Mouse (Mus musculus) heart, adult 18-20 months (tissue): Measurements from ENCODE around the gene Gxylt2. TPM values are rescaled to one million over a fixed set of nuclear protein-coding genes. Genes with fewer than 3 reads are reported as not detected.

Experiments used
- DNase-seq, 2 experiments: peaks; one replicate each; pipeline ENCODE4 v3.0.0; 2021 to 2022; ENCODE audit warnings: mixed read lengths in 1 of 2
- total RNA-seq, 2 experiments: library from RNA; stranded (reverse); gene quantifications; 2 replicates each; pipeline ENCODE4 v1.2.3; 2021

The Gxylt2 gene
- total RNA-seq, 2 experiments from 2014 or later: 1.8 to 2.1 TPM

GRCm38 (mm10) chr6:100848682-100849375, 144.3 kb downstream of the Gxylt2 start:
- DNase-seq: peak in 1 of 2 experiments; percentile 14

GRCm38 (mm10) chr6:100850671-100851081, 146.1 kb downstream of the Gxylt2 start:
- DNase-seq: peak in 1 of 2 experiments; percentile 11

DNA sequence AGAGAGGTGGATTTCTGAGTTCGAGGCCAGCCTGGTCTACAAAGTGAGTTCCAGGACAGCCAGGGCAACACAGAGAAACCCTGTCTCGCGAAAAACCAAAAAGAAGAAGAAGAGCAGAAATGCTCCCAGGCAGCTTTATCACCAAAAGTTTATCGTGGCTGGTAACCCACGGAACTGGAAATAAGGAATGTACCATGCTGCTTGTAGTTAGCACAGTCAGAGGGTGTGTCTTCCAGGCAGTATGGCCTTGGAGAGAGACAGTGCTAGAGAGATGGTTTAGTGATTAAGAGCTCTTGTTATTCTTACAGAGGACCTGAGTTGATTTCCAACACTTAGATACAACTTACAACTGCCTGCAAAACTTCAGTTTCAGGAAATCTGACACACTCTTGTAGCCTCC, 146.5 kb downstream of the Gxylt2 start:
- DNase-seq: no peak

Other genes starting within 250 kb of the Gxylt2 start
- 1 to 10 TPM; 3.3 to 4.5 TPM for gene Shq1, start 33.6 kb upstream of the Gxylt2 start, total RNA-seq
- gene Ppp4r2, start 128.9 kb downstream of the Gxylt2 start, total RNA-seq: 10 to 100 TPM; 47.2 to 52.9 TPM